Mouse (Mus musculus): ENCODE results near the gene Vps11. TPM values are rescaled to one million over a fixed set of nuclear protein-coding genes. Genes with fewer than 3 reads are reported as not detected.
"Not testable (repeated sequence)": the region's sequence is repeated elsewhere in the genome, so short reads cannot be mapped to it uniquely, and the experiment has no call there.

The Vps11 gene
- polyA plus RNA-seq, 1 experiment = 40.8 TPM

- H3K36me3 ChIP-seq (ENCODE audit: control insufficient read depth, insufficient read depth, low read length) = peaks cover under 1% of the 10 kb centered on the region
- H3K27me3 ChIP-seq (ENCODE audit: control insufficient read depth, insufficient read depth, low read length) = no peaks in the 10 kb centered on the region
- 81% methylated on average over 5 of the region's 5 CpGs for WGBS
- no peak overlapping the region for H3K27ac ChIP-seq (ENCODE audit: control insufficient read depth, insufficient read depth, low read length)
- DNase-seq = no peak
- peaks cover 15% of the 10 kb centered on the region for H3K4me1 ChIP-seq (replicated peaks; ENCODE audit: control insufficient read depth, insufficient read depth, low read length)
- H3K4me3 ChIP-seq (ENCODE audit: control insufficient read depth, insufficient read depth, low read length) = no peak overlapping the region
- TF ChIP-seq POLR2A (IDR thresholded peaks at IDR 0.05; ENCODE audit: control insufficient read depth, extremely low read depth, insufficient read depth, low read length, poor library complexity) (no peak), CTCF (IDR thresholded peaks at IDR 0.05; ENCODE audit: borderline replicate concordance, control insufficient read depth, extremely low read depth, insufficient read depth, low read length, poor library complexity) (no peak)
Measured at GRCm38 (mm10) chr9:44338574-44338973, 22.9 kb downstream of the Vps11 start.

- no peak for DNase-seq
- peaks cover 11% of the 10 kb centered on the region for H3K4me1 ChIP-seq (replicated peaks; ENCODE audit: control insufficient read depth, insufficient read depth, low read length)
- TF ChIP-seq POLR2A (IDR thresholded peaks at IDR 0.05; ENCODE audit: control insufficient read depth, extremely low read depth, insufficient read depth, low read length, poor library complexity) (no peak), CTCF (IDR thresholded peaks at IDR 0.05; ENCODE audit: borderline replicate concordance, control insufficient read depth, extremely low read depth, insufficient read depth, low read length, poor library complexity) (no peak)
- H3K36me3 ChIP-seq (ENCODE audit: control insufficient read depth, insufficient read depth, low read length) = peaks cover 10% of the 10 kb centered on the region
- H3K4me3 ChIP-seq (ENCODE audit: control insufficient read depth, insufficient read depth, low read length) = no peak overlapping the region
- WGBS = 91% methylated on average over 9 of the region's 9 CpGs
- H3K27me3 ChIP-seq (ENCODE audit: control insufficient read depth, insufficient read depth, low read length) = no peaks in the 10 kb centered on the region
- H3K27ac ChIP-seq (ENCODE audit: control insufficient read depth, insufficient read depth, low read length) = 0 out of 2 replicates have a peak overlapping the region, but pooled peaks have one; percentile 15
Measured at GRCm38 (mm10) chr9:44337436-44338169, 23.9 kb downstream of the Vps11 start.

- Histone ChIP-seq H3K36me3 (ENCODE audit: control insufficient read depth, insufficient read depth, low read length) (peaks cover 10% of the 10 kb centered on the region), H3K4me3 (ENCODE audit: control insufficient read depth, insufficient read depth, low read length) (no peak overlapping the region)
- TF ChIP-seq POLR2A (IDR thresholded peaks at IDR 0.05; ENCODE audit: control insufficient read depth, extremely low read depth, insufficient read depth, low read length, poor library complexity) = no peak
- no peak for TF ChIP-seq CTCF (IDR thresholded peaks at IDR 0.05; ENCODE audit: borderline replicate concordance, control insufficient read depth, extremely low read depth, insufficient read depth, low read length, poor library complexity)
Measured at GRCm38 (mm10) chr9:44336964-44337363, 24.5 kb downstream of the Vps11 start.

GRCm38 (mm10) chr9:44336513-44336912 is 25.0 kb downstream of the Vps11 start:
- H3K27me3 ChIP-seq (ENCODE audit: control insufficient read depth, insufficient read depth, low read length); H3K27ac ChIP-seq (ENCODE audit: control insufficient read depth, insufficient read depth, low read length); DNase-seq: not testable (repeated sequence)
- H3K36me3 ChIP-seq (ENCODE audit: control insufficient read depth, insufficient read depth, low read length) = peaks cover 10% of the 10 kb centered on the region
- H3K4me1 ChIP-seq (replicated peaks; ENCODE audit: control insufficient read depth, insufficient read depth, low read length) = peaks cover 11% of the 10 kb centered on the region
- 49% methylated on average over 4 of the region's 4 CpGs for WGBS
- H3K4me3 ChIP-seq (ENCODE audit: control insufficient read depth, insufficient read depth, low read length) = peak overlapping the region; percentile 26

More at GRCm38 (mm10) chr9:44336964-44337363, 24.5 kb downstream of the Vps11 start:
- Histone ChIP-seq H3K27me3 (ENCODE audit: control insufficient read depth, insufficient read depth, low read length) (no peaks in the 10 kb centered on the region), H3K4me1 (replicated peaks; ENCODE audit: control insufficient read depth, insufficient read depth, low read length) (peaks cover 11% of the 10 kb centered on the region), H3K27ac (ENCODE audit: control insufficient read depth, insufficient read depth, low read length) (no peak overlapping the region)
- WGBS = 73% methylated on average over 3 of the region's 3 CpGs
- DNase-seq = no peak

- 5% methylated on average over 5 of the region's 5 CpGs for WGBS
- peak overlapping the region; percentile 73 for H3K4me3 ChIP-seq (ENCODE audit: control insufficient read depth, insufficient read depth, low read length)
- DNase-seq = no peak
- H3K27me3 ChIP-seq (ENCODE audit: control insufficient read depth, insufficient read depth, low read length) = no peaks in the 10 kb centered on the region
- peaks cover 10% of the 10 kb centered on the region for H3K36me3 ChIP-seq (ENCODE audit: control insufficient read depth, insufficient read depth, low read length)
- TF ChIP-seq CTCF (IDR thresholded peaks at IDR 0.05; ENCODE audit: borderline replicate concordance, control insufficient read depth, extremely low read depth, insufficient read depth, low read length, poor library complexity) = no peak
- TF ChIP-seq POLR2A (IDR thresholded peaks at IDR 0.05; ENCODE audit: control insufficient read depth, extremely low read depth, insufficient read depth, low read length, poor library complexity) = no peak
- H3K27ac ChIP-seq (ENCODE audit: control insufficient read depth, insufficient read depth, low read length) = no peak overlapping the region; the same call in 1 of the 2 replicates
- H3K4me1 ChIP-seq (replicated peaks; ENCODE audit: control insufficient read depth, insufficient read depth, low read length) = peaks cover 11% of the 10 kb centered on the region
Measured at GRCm38 (mm10) chr9:44336093-44336406, 25.4 kb downstream of the Vps11 start.

GRCm38 (mm10) chr9:44335331-44336092 is 26.0 kb downstream of the Vps11 start:
- peak overlapping the region; percentile 73 for H3K4me3 ChIP-seq (ENCODE audit: control insufficient read depth, insufficient read depth, low read length)
- H3K36me3 ChIP-seq (ENCODE audit: control insufficient read depth, insufficient read depth, low read length) = peaks cover 10% of the 10 kb centered on the region
- WGBS = under 1% methylated on average over 50 of the region's 50 CpGs
- TF ChIP-seq POLR2A (IDR thresholded peaks at IDR 0.05; ENCODE audit: control insufficient read depth, extremely low read depth, insufficient read depth, low read length, poor library complexity) (no peak), CTCF (IDR thresholded peaks at IDR 0.05; ENCODE audit: borderline replicate concordance, control insufficient read depth, extremely low read depth, insufficient read depth, low read length, poor library complexity) (no peak)
- H3K27me3 ChIP-seq (ENCODE audit: control insufficient read depth, insufficient read depth, low read length) = no peaks in the 10 kb centered on the region
- H3K27ac ChIP-seq (ENCODE audit: control insufficient read depth, insufficient read depth, low read length) = peak overlapping the region; percentile 28; the same call in 1 of the 2 replicates
- DNase-seq = no peak
- H3K4me1 ChIP-seq (replicated peaks; ENCODE audit: control insufficient read depth, insufficient read depth, low read length) = peaks cover 11% of the 10 kb centered on the region

Measured in thymus, adult 2 months (tissue).